Mouse (Mus musculus): ENCODE results near the gene Pdzd2. TPM values are rescaled to one million over a fixed set of nuclear protein-coding genes. Genes with fewer than 3 reads are reported as not detected.

Pdzd2 gene
- polyA plus RNA-seq, 2 experiments, result 0.19 to 0.89 TPM

DNA sequence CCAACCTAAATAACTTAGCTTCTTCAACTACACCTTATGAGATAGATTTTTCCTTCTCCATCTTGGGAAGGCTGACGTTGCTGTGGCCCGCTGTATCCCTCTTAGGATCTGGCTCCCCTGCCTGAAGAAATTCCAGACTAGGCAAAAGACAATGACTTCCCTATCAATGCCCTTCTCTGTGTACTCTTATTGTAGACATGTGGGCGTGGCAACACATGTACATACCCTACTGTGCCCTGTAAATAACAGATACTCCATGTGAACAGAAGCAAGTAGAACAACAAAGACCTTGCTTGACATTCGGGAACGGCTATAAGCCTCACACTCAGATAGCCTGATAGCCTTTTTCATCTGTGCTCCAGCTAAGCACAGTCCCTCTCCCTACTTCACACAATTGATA, 295.2 kb downstream of the Pdzd2 start:
- 56% methylated on average over 5 of the region's 5 CpGs for WGBS (ENCODE audit: insufficient replicate concordance)
- ATAC-seq (ENCODE audit: insufficient read depth), result no peak

GRCm38 (mm10) chr15:12439351-12439751, 300.4 kb downstream of the Pdzd2 start:
- Histone ChIP-seq H3K4me3 (ENCODE audit: insufficient read depth in 1 of 2, low read depth in 2 of 2, low read length in 2 of 2) (no peak overlapping the region), H3K9ac (replicated peaks) (no peak overlapping the region), H3K36me3 (replicated peaks; ENCODE audit: control insufficient read depth, insufficient read depth, low read depth) (no peaks in the 10 kb centered on the region), H3K9me3 (ENCODE audit: control insufficient read depth, low read length) (no peaks in the 10 kb centered on the region), H3K27me3 (ENCODE audit: control insufficient read depth, insufficient read depth, low read length) (no peaks in the 10 kb centered on the region), H3K4me1 (replicated peaks; ENCODE audit: control insufficient read depth in 2 of 2, insufficient read depth in 2 of 2, low read length in 1 of 2) (peaks cover 0 to 13% of the 10 kb centered on the region in 2 experiments; a peak in 1 of 4 replicates), H3K27ac (no peak overlapping the region), H3K4me2 (ENCODE audit: low read depth) (no peak overlapping the region)
- 18% methylated on average over 6 of the region's 6 CpGs for WGBS (ENCODE audit: insufficient replicate concordance)
- no peak for TF ChIP-seq CTCF (IDR thresholded peaks at IDR 0.05; ENCODE audit: low read depth)
- TF ChIP-seq EP300 (IDR thresholded peaks at IDR 0.05; ENCODE audit: low read depth), result no peak
- no peak for DNase-seq (ENCODE audit: low read depth in 3 of 3, low spot score in 3 of 3)
- ATAC-seq (ENCODE audit: insufficient read depth), result 0 out of 2 replicates have a peak, but pooled peaks have one; percentile 37

More for the DNA sequence above, 295.2 kb downstream of the Pdzd2 start:
- no peak overlapping the region for H3K4me3 ChIP-seq (ENCODE audit: insufficient read depth in 1 of 2, low read depth in 2 of 2, low read length in 2 of 2)
- no peaks in the 10 kb centered on the region for H3K27me3 ChIP-seq (ENCODE audit: control insufficient read depth, insufficient read depth, low read length)
- no peak overlapping the region for H3K27ac ChIP-seq
- TF ChIP-seq CTCF (IDR thresholded peaks at IDR 0.05; ENCODE audit: low read depth) (no peak), EP300 (IDR thresholded peaks at IDR 0.05; ENCODE audit: low read depth) (no peak)
- H3K9me3 ChIP-seq (ENCODE audit: control insufficient read depth, low read length), result no peaks in the 10 kb centered on the region
- 0 out of 4 replicates have a peak, but pooled peaks cover 0 to 4% of the 10 kb centered on the region in 2 experiments for H3K4me1 ChIP-seq (replicated peaks; ENCODE audit: control insufficient read depth in 2 of 2, insufficient read depth in 2 of 2, low read length in 1 of 2)
- H3K9ac ChIP-seq (replicated peaks), result no peak overlapping the region
- no peak overlapping the region for H3K4me2 ChIP-seq (ENCODE audit: low read depth)
- no peak for DNase-seq (ENCODE audit: low read depth in 3 of 3, low spot score in 3 of 3)
- no peaks in the 10 kb centered on the region for H3K36me3 ChIP-seq (replicated peaks; ENCODE audit: control insufficient read depth, insufficient read depth, low read depth)

GRCm38 (mm10) chr15:12438691-12439090, 301.0 kb downstream of the Pdzd2 start:
- Histone ChIP-seq H3K4me1 (replicated peaks; ENCODE audit: control insufficient read depth in 2 of 2, insufficient read depth in 2 of 2, low read length in 1 of 2) (peaks cover 0 to 13% of the 10 kb centered on the region in 2 experiments; a peak in 1 of 4 replicates), H3K36me3 (replicated peaks; ENCODE audit: control insufficient read depth, insufficient read depth, low read depth) (no peaks in the 10 kb centered on the region), H3K4me2 (ENCODE audit: low read depth) (no peak overlapping the region), H3K9me3 (ENCODE audit: control insufficient read depth, low read length) (no peaks in the 10 kb centered on the region), H3K9ac (replicated peaks) (no peak overlapping the region), H3K27me3 (ENCODE audit: control insufficient read depth, insufficient read depth, low read length) (no peaks in the 10 kb centered on the region), H3K27ac (no peak overlapping the region), H3K4me3 (ENCODE audit: insufficient read depth in 1 of 2, low read depth in 2 of 2, low read length in 2 of 2) (no peak overlapping the region)
- ATAC-seq (ENCODE audit: insufficient read depth) (no peak), DNase-seq (ENCODE audit: low read depth in 3 of 3, low spot score in 3 of 3) (no peak)
- TF ChIP-seq EP300 (IDR thresholded peaks at IDR 0.05; ENCODE audit: low read depth), result no peak
- no peak for TF ChIP-seq CTCF (IDR thresholded peaks at IDR 0.05; ENCODE audit: low read depth)
- WGBS (ENCODE audit: insufficient replicate concordance), result 15% methylated on average over 6 of the region's 6 CpGs

- H3K4me1 ChIP-seq (replicated peaks; ENCODE audit: control insufficient read depth in 2 of 2, insufficient read depth in 2 of 2, low read length in 1 of 2), result peaks cover 0 to 13% of the 10 kb centered on the region in 2 experiments; a peak in 1 of 4 replicates
- H3K27ac ChIP-seq, result no peak overlapping the region
- H3K9me3 ChIP-seq (ENCODE audit: control insufficient read depth, low read length), result no peaks in the 10 kb centered on the region
- no peak for TF ChIP-seq EP300 (IDR thresholded peaks at IDR 0.05; ENCODE audit: low read depth)
- no peak for TF ChIP-seq CTCF (IDR thresholded peaks at IDR 0.05; ENCODE audit: low read depth)
- WGBS (ENCODE audit: insufficient replicate concordance), result 57% methylated on average over 11 of the region's 11 CpGs
- ATAC-seq (ENCODE audit: insufficient read depth) (no peak), DNase-seq (ENCODE audit: low read depth in 3 of 3, low spot score in 3 of 3) (no peak)
- H3K36me3 ChIP-seq (replicated peaks; ENCODE audit: control insufficient read depth, insufficient read depth, low read depth), result no peaks in the 10 kb centered on the region
- H3K4me3 ChIP-seq (ENCODE audit: insufficient read depth in 1 of 2, low read depth in 2 of 2, low read length in 2 of 2), result no peak overlapping the region
- no peak overlapping the region for H3K9ac ChIP-seq (replicated peaks)
- no peak overlapping the region for H3K4me2 ChIP-seq (ENCODE audit: low read depth)
- no peaks in the 10 kb centered on the region for H3K27me3 ChIP-seq (ENCODE audit: control insufficient read depth, insufficient read depth, low read length)
Measured at GRCm38 (mm10) chr15:12438081-12438480, 301.6 kb downstream of the Pdzd2 start.

GRCm38 (mm10) chr15:12435910-12436309, 303.8 kb downstream of the Pdzd2 start:
- no peak for DNase-seq (ENCODE audit: low read depth in 3 of 3, low spot score in 3 of 3)
- H3K4me3 ChIP-seq (ENCODE audit: insufficient read depth in 1 of 2, low read depth in 2 of 2, low read length in 2 of 2), result no peak overlapping the region
- TF ChIP-seq EP300 (IDR thresholded peaks at IDR 0.05; ENCODE audit: low read depth) (no peak), CTCF (IDR thresholded peaks at IDR 0.05; ENCODE audit: low read depth) (no peak)
- no peak overlapping the region for H3K9ac ChIP-seq (replicated peaks)
- H3K27ac ChIP-seq, result no peak overlapping the region
- H3K36me3 ChIP-seq (replicated peaks; ENCODE audit: control insufficient read depth, insufficient read depth, low read depth), result no peaks in the 10 kb centered on the region
- peak; percentile 28; the same call in 1 of the 2 replicates for ATAC-seq (ENCODE audit: insufficient read depth)
- peaks cover 0 to 13% of the 10 kb centered on the region in 2 experiments; a peak in 2 of 4 replicates for H3K4me1 ChIP-seq (replicated peaks; ENCODE audit: control insufficient read depth in 2 of 2, insufficient read depth in 2 of 2, low read length in 1 of 2)
- H3K4me2 ChIP-seq (ENCODE audit: low read depth), result no peak overlapping the region
- H3K9me3 ChIP-seq (ENCODE audit: control insufficient read depth, low read length), result no peaks in the 10 kb centered on the region
- no peaks in the 10 kb centered on the region for H3K27me3 ChIP-seq (ENCODE audit: control insufficient read depth, insufficient read depth, low read length)
- 20% methylated on average over 8 of the region's 8 CpGs for WGBS (ENCODE audit: insufficient replicate concordance)
